Mouse (Mus musculus): ENCODE results near the gene Hsd3b5.
"Not testable (repeated sequence)": the region's sequence is repeated elsewhere in the genome, so short reads cannot be mapped to it uniquely, and the experiment has no call there.

Hsd3b5 gene

DNA sequence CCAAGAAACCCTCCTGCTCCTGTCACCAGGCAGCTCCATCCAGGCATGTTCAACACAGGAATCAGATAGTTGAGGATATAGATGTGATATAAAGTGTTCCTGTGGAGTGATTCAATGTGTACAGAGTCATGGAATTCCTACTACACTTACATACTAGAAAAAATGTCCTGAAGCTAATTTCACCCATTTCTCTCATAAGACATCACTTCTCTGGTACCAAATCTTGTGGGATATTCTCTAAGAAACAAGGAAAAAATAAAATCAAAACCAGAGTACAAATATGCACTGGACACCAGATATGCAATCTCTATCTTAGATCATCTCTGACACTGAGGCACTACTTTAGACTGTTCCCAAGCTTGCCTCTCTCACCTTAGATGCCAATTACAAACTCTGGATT, at the start of gene Hsd3b5:
Gene Hsd3b5 (minus strand): TSS at position 101 of the 400 bp plus-strand sequence.
- no peak for DNase-seq (ENCODE audit: low spot score)

DNA sequence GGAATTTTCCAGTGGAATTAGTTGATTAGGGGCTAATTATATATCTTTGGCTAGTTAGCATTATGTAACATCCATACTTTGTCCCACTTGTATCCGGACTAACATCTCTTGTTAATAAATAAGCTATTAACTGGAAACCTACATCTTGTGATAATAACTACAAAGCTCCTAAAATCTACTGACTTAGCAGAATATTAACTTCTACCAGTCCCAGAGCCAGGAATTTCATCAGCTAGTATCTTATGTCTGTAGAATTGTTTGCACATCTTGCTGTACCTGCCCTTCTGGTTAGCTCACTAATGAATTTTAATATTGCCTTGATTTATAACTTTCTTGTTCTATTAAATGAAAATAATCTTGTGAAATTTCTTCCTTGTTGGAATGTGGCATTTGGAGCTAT, 5.1 kb upstream of the Hsd3b5 start:
- no peak for DNase-seq (ENCODE audit: low spot score)

DNA sequence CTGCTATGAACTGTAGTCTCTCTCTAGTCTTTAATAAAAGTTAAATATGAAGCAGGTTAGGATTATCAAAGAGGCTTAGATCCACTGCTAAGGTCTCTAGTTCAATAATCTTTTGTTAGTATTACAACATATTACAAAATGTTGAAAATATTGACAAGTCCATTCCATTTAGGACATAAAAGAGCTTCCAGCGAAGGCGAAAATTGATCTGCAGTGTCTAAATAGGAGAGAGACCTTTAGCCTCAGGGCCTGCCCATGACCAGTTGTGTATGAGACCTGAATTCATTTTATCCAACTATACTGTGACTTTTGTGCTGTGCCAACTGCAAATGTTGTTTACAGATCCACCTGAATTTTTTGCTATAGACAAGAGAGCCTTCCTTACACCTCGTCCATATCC, 419 bp downstream of the Hsd3b5 start:
- DNase-seq (ENCODE audit: low spot score), result no peak

DNA sequence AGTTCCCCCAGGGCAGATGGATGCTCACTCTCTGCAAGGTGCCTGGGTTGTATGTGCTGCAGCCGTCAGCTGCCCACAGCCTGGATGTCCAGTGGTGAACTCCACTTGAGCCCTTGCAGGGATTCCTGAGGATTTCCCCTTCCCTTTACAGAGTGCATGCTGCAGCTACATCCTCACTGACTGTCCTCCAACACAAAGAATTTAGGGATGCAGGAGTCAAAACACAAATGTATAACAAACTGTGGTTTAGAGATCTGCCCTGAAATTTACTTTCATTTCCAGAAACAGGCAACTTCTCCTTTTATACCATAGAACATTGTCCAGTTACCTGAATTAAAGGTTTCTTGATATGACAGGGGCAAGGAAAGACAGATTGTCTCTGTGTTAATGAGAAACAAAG, 13.3 kb downstream of the Hsd3b5 start:
- DNase-seq (ENCODE audit: low spot score), result not testable (repeated sequence)

DNA sequence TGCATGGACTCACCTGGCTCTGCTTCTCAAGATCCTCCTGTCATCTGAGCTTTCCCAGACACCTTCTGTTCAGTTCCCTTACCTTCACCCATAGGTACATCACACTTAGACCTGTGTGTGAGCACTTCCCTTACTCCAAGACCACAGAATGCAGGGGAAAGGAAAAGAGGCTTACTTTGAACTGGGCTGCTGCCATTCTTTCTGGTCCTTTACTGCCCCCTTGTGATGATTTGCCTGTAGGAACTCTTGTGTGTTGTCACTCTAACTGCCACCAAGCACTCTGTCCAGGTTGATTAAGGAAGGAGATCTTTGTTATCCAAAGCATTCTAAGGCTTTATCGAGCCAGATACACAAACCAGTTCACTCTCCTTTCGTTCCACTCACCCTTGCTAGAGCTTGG, 13.8 kb downstream of the Hsd3b5 start:
- DNase-seq (ENCODE audit: low spot score), result not testable (repeated sequence)

DNA sequence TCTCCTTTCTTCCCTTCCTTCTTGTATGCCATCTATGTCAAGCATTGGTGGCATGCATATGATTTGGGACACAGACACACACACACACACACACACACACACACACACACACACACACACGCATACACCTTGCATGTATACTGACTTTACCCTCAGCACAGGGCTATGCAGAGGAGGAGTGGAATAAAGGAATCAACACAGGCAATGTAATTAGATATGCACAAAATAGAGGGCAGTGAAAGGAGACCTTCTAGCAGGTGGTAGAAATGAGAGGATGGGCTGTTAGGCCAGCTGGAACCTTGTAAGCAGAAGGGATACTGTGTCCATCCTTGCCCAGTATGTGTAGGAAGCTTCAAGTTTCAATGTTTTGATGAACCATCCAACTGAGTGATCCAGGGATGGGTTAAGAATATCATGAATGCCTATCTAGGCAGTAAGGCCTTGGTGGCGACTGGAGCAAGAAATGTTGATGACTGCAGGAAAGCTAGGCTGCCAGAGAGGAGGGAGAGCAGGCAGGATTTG, 15.6 kb downstream of the Hsd3b5 start:
- not testable (repeated sequence) for DNase-seq (ENCODE audit: low spot score)

DNA sequence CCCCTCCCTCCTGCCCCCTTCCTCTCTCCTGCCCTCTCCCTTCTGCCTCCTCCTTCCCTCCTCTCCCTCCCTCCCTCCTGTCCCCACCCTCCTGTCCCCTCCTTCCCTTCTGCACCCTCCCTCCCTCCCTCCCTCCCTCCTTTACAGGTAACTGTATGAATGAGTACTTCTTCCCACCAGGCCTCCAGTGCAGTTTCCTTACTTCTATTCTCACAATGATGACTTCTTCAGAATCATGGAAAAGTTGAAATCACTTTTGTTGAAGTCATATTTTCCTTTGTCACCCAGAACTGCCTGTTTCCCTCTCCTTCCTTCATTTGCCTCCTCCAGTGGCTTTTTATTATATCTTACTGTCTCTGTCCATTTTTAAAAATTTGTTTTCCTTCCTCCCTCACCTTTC, 16.1 kb downstream of the Hsd3b5 start:
- DNase-seq (ENCODE audit: low spot score), result no peak

DNA sequence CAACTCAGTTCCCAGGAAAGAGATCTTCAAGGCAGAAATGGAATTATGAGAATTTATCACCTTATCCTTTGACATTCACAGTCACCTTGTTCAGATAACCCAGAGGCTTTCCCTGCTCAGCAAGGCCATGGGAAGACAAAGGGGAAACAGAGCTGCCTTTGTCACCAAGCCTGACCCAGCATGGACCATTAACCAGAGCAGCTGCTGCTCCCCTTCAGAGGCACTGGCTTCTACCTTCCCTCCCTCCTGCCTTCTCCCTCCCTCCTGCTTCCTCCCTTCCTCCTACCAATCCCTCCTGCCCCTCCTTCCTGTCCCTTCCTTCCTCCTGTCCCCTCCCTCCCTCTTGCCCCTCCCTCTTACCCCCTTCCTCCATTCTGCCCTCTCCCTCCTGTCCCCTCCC, 16.5 kb downstream of the Hsd3b5 start:
- not testable (repeated sequence) for DNase-seq (ENCODE audit: low spot score)

DNA sequence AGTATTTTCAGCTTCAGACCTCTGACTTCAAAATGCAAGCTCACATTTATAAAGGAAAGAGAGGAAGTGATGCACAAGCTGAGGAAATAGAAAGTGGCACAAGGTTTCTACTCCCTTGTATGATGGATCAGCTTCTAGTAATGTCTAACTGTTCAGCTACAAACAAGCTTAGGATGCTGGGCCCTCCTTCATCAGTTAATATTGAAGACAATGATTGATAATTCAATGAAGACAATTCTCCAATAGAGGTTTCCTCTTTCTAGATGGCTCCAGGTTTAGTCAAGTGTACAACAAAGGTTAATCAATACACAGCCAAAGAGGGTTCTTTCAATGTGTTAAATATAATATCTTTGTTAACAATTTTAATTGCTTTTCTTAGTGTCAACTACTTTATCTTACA, 41.3 kb downstream of the Hsd3b5 start, which contains the start of gene Gm10681:
Gene Gm10681 (minus strand): TSS at position 101 of the 400 bp plus-strand sequence.
- DNase-seq (ENCODE audit: low spot score), result no peak

DNA sequence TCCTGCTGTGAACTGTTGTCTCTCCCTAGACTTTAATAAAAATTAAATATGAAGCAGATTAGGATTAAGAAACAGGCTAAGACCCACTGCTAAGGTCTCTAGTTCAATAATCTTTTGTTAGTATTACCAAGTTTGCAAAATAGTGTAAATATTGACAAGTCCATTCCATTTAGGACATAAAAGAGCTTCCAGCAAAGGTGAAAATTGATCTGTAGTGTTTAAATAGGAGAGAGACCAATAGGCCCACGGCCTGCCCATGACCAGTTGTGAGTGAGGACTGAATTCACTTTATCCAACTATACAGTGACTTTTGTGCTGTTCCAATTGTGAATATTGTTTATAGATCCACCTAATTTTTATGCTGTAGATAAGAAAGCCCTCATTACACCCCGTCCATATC, 42.3 kb downstream of the Hsd3b5 start:
- no peak for DNase-seq (ENCODE audit: low spot score)

DNA sequence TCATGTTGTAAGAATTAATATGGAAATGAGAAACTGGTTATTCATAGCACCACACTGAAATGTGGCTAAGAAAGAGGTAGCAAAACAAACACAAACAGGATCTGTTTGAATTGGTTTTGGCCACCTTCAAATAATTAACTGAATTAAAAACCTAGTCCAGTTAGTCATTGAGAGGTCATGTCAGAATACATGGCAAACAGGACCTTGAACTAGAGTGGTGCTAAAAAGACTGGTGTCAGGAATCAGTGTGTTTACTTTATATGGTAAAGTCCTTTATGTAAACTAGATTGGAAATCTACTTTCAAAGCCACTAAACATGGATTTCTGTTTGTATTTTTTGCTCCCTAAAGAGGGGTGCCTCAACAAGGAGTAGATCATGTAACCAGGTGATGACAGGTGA, 47.4 kb downstream of the Hsd3b5 start:
- not testable (repeated sequence) for DNase-seq (ENCODE audit: low spot score)

DNA sequence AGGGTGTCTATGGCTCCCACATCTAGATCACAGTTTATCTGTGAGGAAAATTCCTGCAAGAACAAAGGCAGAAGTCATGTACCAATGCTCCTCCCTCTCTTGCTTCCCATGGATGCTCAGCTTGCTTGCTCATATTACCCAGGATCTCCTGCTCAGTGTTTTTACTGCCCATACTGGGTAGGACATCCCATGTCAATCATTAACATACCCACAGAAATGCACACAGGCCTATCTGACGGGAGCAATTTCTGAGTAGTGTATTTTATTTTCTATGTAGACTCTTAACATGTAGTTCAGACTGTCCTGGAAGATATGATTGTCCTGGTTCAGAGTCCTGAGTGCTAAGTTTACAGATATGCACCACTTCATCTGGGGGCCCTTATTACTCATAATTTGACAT, 47.9 kb downstream of the Hsd3b5 start:
- DNase-seq (ENCODE audit: low spot score), result not testable (repeated sequence)

DNA sequence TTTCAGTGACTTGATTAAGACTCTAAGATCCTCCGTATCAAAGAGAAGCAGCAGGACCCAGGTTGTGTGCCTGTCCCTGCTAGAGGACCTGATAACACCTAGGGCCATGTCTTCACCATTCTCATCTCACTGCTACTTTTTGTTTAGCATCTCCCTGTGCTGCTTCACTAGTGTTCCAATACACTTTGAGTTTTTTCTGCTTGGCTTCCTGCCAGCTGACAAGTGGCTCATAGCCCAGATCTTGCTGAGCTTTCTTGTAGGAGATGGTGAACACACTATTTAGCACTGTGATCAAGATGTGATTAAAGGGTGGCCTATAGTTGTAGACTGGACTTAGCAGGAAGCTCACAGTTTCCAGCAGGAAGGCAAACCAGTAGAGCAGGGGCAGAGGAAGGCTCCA, 49.0 kb downstream of the Hsd3b5 start:
- DNase-seq (ENCODE audit: low spot score), result not testable (repeated sequence)

Measured in spleen, adult 12 weeks (tissue).